13 mouse cellular contexts compared by ENCODE assay signal in genomic region chr2:121620582-121621261, GRCm38 (mm10).
DNase-seq lines count a peak whose midpoint lies in the region; ATAC-seq and TF ChIP-seq lines count a peak whose summit lies in the region.
"Had no signal": no experiment of that assay in that cellular context is flagged by ENCODE, and none has a peak within 500 bp of the region (broad histone marks: within the 10 kb centered on the region; RNA-seq: fewer than 3 reads in every experiment).

No protein-coding gene starts in this region.

- H3K9ac ChIP-seq in forebrain, embryonic 12.5 days: no peak overlapping the region
- no peak overlapping the region for H3K9ac ChIP-seq in hindbrain, embryonic 15.5 days
- no peak overlapping the region for H3K9ac ChIP-seq in stomach, embryonic 15.5 days
- H3K9ac ChIP-seq: lung, embryonic 15.5 days had no signal

- H3K4me1 ChIP-seq in forebrain, embryonic 12.5 days: peaks cover 18% of the 10 kb centered on the region
- peaks cover 16% of the 10 kb centered on the region for H3K4me1 ChIP-seq in hindbrain, embryonic 15.5 days (replicated peaks)
- peaks cover 7% of the 10 kb centered on the region; the same call in 1 of the 2 replicates for H3K4me1 ChIP-seq in stomach, embryonic 15.5 days
- peaks cover 17% of the 10 kb centered on the region for H3K4me1 ChIP-seq in limb, embryonic 10.5 days
- H3K4me1 ChIP-seq: lung, embryonic 15.5 days had no signal

- WGBS in forebrain, embryonic 12.5 days: 32% methylated on average over 7 of the region's 7 CpGs
- 71% methylated on average over 7 of the region's 7 CpGs for WGBS in hindbrain, embryonic 15.5 days
- 86% methylated on average over 7 of the region's 7 CpGs for WGBS in stomach, embryonic 15.5 days
- WGBS in limb, embryonic 10.5 days: 84% methylated on average over 7 of the region's 7 CpGs

- ATAC-seq in forebrain, embryonic 12.5 days (ENCODE audit: low FRiP score): peak; percentile 14; the same call in 1 of the 2 replicates
- peak; percentile 27; the same call in 1 of the 2 replicates for ATAC-seq in hindbrain, embryonic 15.5 days (ENCODE audit: low FRiP score, low read depth)
- no peak for ATAC-seq in stomach, embryonic 15.5 days (ENCODE audit: insufficient read depth, low FRiP score, low read depth)

- TF ChIP-seq CTCF in left cerebral cortex, adult 2 months (IDR thresholded peaks at IDR 0.05): no peak

- no peak overlapping the region for H3K4me2 ChIP-seq in forebrain, embryonic 12.5 days
- H3K4me2 ChIP-seq in hindbrain, embryonic 15.5 days: no peak overlapping the region
- no peak overlapping the region for H3K4me2 ChIP-seq in stomach, embryonic 15.5 days
- H3K4me2 ChIP-seq: lung, embryonic 15.5 days had no signal

- peak overlapping the region; percentile 64; the same call in 1 of the 2 replicates for H3K27ac ChIP-seq in left cerebral cortex, adult 2 months
- peak overlapping the region; percentile 63 for H3K27ac ChIP-seq in forebrain, embryonic 12.5 days
- H3K27ac ChIP-seq in hindbrain, embryonic 15.5 days (replicated peaks): no peak overlapping the region; the same call in 1 of the 2 replicates
- H3K27ac ChIP-seq in stomach, embryonic 15.5 days: peak overlapping the region; percentile 63
- H3K27ac ChIP-seq in limb, embryonic 10.5 days: no peak overlapping the region
- H3K27ac ChIP-seq: heart, embryonic 10.5 days; lung, embryonic 15.5 days had no signal

- intact Hi-C loops in left cerebral cortex, adult 2 months (cut with DNase I): loop anchor here (5.0 kb wide), 1 partner anchor 57 kb away; no protein-coding TSS in a partner anchor
- intact Hi-C loops in left cerebral cortex, postnatal 14 days (cut with DNase I): no loop called here

- H3K27me3 ChIP-seq in forebrain, embryonic 12.5 days: no peaks in the 10 kb centered on the region
- no peaks in the 10 kb centered on the region for H3K27me3 ChIP-seq in hindbrain, embryonic 15.5 days
- H3K27me3 ChIP-seq in stomach, embryonic 15.5 days (replicated peaks): no peaks in the 10 kb centered on the region
- no peaks in the 10 kb centered on the region for H3K27me3 ChIP-seq in limb, embryonic 10.5 days (ENCODE audit: low read depth, poor library complexity, severe bottlenecking)
- H3K27me3 ChIP-seq: lung, embryonic 15.5 days had no signal

- no peaks in the 10 kb centered on the region for H3K36me3 ChIP-seq in forebrain, embryonic 12.5 days (replicated peaks)
- no peaks in the 10 kb centered on the region for H3K36me3 ChIP-seq in hindbrain, embryonic 15.5 days
- H3K36me3 ChIP-seq in stomach, embryonic 15.5 days: no peaks in the 10 kb centered on the region
- H3K36me3 ChIP-seq in limb, embryonic 10.5 days: no peaks in the 10 kb centered on the region
- H3K36me3 ChIP-seq: heart, embryonic 10.5 days; lung, embryonic 15.5 days had no signal

- no peak for DNase-seq in left cerebral cortex, adult 2 months (ENCODE audit: extremely low spot score in 1 of 2, low spot score in 2 of 2)
- no peak for DNase-seq in left cerebral cortex, postnatal 14 days (ENCODE audit: low spot score in 2 of 2)
- no peak for DNase-seq in limb, embryonic 10.5 days (ENCODE audit: low spot score)
- DNase-seq in adrenal gland, adult 18-20 months (ENCODE audit: low spot score in 2 of 2): no peak
- no peak for DNase-seq in lung, postnatal 36 days
- DNase-seq: adrenal gland, postnatal 36 days; heart, postnatal 36 days; kidney, adult 2 months had no signal

- no peaks in the 10 kb centered on the region for H3K9me3 ChIP-seq in forebrain, embryonic 12.5 days
- H3K9me3 ChIP-seq in hindbrain, embryonic 15.5 days: no peaks in the 10 kb centered on the region
- H3K9me3 ChIP-seq in stomach, embryonic 15.5 days: no peaks in the 10 kb centered on the region
- H3K9me3 ChIP-seq in limb, embryonic 10.5 days (replicated peaks): no peaks in the 10 kb centered on the region
- H3K9me3 ChIP-seq: heart, embryonic 10.5 days; lung, embryonic 15.5 days had no signal

- H3K4me3 ChIP-seq in left cerebral cortex, adult 2 months: no peak overlapping the region
- H3K4me3 ChIP-seq in forebrain, embryonic 12.5 days (replicated peaks): no peak overlapping the region
- H3K4me3 ChIP-seq in hindbrain, embryonic 15.5 days: no peak overlapping the region
- no peak overlapping the region for H3K4me3 ChIP-seq in stomach, embryonic 15.5 days (replicated peaks)
- no peak overlapping the region for H3K4me3 ChIP-seq in limb, embryonic 10.5 days
- H3K4me3 ChIP-seq: heart, embryonic 10.5 days; lung, embryonic 15.5 days had no signal

Comparison
In these comparisons a context has a peak if more than half of its experiments do, and no peak if none do; other contexts are left out.
1. H3K27ac ChIP-seq: peak in left cerebral cortex, adult 2 months (single experiment), forebrain, embryonic 12.5 days (single experiment) and stomach, embryonic 15.5 days (single experiment); none in hindbrain, embryonic 15.5 days (single experiment) and limb, embryonic 10.5 days (single experiment).